Mouse (Mus musculus): ENCODE measurements around the gene Phactr2.

DNA sequence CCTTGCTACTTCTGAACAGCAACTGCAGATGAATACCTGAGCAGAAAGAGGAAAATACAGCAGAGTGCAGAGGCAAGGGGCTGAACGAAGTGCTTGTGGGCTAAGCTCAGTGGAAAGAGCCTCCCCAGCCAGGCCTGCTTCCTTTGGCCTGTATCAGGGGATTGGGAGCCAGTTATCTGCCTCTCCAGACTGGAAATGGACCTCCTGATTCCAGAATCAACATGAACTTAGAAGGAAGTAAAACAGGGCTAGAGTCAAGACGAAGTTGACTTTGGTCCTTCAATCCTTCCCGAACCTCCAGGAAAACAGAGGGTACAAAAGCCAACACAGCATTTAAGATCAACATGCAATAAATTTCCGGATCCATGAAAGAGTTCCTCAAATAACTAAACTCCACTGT lies 236.0 kb downstream of the Phactr2 start:
- TF ChIP-seq CTCF (IDR thresholded peaks at IDR 0.05; ENCODE audit: low read depth) (no peak), EP300 (IDR thresholded peaks at IDR 0.05; ENCODE audit: low read depth) (no peak)

Data from liver, embryonic 14.5 days (tissue).